Mouse (Mus musculus) liver, embryonic 14.5 days (tissue): ENCODE results near the gene Hmbs.
A peak's percentile ranks its signal among the peaks of the same experiment; 100 is the strongest.

ENCODE experiments used
- CTCF ChIP-seq: IDR thresholded peaks from 2 replicates; pipeline ENCODE4 v1.5.1; 2016; ENCODE audit warnings: antibody characterized with exemption, low read depth, control low read depth
- EP300 ChIP-seq: IDR thresholded peaks from 2 replicates; pipeline ENCODE4 v1.6.1; 2016; ENCODE audit warnings: antibody characterized with exemption, low read depth

DNA sequence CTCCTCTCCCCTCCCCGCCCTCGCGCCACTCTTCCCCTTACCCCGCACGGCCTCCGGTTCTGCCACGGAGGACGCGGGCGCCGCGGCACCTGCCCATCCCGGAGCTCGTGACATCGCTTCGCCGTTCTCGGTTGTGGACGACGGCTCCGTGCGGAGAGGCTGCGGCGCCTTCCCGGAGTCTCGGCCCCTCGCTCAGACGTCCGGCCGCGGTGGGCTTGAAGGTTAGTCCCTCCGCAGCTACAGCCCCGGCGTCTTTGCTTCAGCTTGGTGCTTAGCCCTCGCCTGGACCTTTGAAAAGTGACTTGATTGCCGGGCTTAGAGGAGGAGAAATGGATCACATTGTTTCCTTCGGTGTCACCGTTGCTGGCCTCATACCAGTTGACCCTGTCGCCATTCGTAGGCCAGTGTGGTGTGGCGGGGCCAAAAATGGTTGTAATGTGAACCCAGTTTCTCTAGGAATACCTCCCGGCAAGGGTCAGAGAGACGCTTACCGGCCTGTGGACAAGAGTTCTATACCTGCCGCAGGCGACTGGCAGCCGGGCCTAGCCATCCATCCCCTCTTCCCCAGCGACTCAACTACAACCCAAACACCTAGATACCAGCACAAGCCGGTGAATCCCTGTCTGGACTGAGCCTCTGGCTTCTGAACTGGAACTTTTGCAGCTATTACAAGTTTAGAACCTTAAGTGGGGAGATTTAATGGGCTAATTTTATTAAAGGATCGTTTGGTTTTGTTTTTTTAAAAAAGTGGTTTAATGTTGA is 8.5 kb downstream of the Hmbs start:
- no peak for TF ChIP-seq CTCF
- peak; percentile 45 for TF ChIP-seq EP300
